Mouse (Mus musculus) hematopoietic stem cell, adult 5-6 weeks (primary cell): ENCODE results near the gene Tktl2. TPM values are rescaled to one million over a fixed set of nuclear protein-coding genes. Genes with fewer than 3 reads are reported as not detected.

ENCODE experiments used
- ATAC-seq, 2 experiments: fragments of 125-278 bp in 1 of 2; replicated peaks in 1 of 2; 2 replicates each; pipeline ENCODE4 v1.8.0; 2016 to 2017; ENCODE audit warnings: inconsistent platforms in 2 of 2, mild to moderate bottlenecking in 2 of 2, moderate number of reproducible peaks in 2 of 2, low read depth in 1 of 2, moderate TSS enrichment in 1 of 2; ENCODE audit not compliant: low FRiP score in 2 of 2, poor library complexity in 2 of 2, severe bottlenecking in 2 of 2, insufficient read depth in 1 of 2, low TSS enrichment in 1 of 2
- total RNA-seq: library from RNA; stranded (forward); fragments of 172-1452, 232-1000 nt; gene quantifications from 2 replicates; pipeline ENCODE4 v1.2.3, GENCODE M21; 2017

The Tktl2 gene
- total RNA-seq = not detected in 2 replicates

- ATAC-seq = no peak
These were observed at the start of gene Tktl2 for GRCm38 (mm10) chr8:66511537-66511936. Tktl2 (plus strand) TSS chr8:66511756.

DNA sequence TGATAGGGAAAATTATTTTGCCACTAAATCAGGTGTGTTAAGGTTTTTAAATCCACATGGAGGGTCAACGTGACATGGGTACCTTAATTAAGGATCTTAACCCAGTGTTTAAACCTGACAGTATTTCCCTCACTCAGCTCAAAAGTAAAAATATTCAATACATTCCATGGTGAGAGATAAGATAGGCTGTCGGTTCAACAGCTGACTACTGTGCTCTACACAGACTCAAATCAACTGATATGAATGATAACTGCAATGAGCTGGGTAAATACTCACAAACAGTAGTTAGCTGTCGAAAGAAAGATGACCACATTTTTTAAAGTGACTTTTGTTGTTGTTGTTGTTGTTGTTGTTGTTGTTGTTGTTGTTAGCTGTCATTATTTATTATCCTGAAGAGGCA is 41.7 kb upstream of the Tktl2 start:
- ATAC-seq = no peak

DNA sequence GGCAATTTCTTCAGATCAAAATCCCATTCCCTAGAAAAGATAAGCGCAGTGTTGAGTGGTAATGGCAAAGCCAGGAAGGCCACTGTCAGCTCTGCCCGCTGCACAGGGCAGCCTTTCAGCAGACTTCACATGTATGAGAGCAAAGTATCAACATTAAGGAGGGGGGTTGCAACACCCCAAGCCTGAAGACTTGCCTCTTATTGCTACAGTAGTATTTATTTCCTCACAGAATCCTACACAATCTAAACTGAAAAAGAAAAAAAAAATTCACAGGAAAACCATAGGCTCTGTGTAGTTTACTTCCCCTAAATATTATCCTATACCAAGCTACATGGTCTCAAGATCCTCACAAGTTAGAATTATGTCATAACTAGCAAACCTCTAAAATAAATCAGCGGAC is 34.7 kb upstream of the Tktl2 start:
- peak in 1 of 2 experiments; percentile 32; a peak in 1 of 4 replicates for ATAC-seq

GRCm38 (mm10) chr8:66486084-66486763 is 25.3 kb upstream of the Tktl2 start, which contains the start of gene Tma16:
Tma16 (minus strand) TSS chr8:66486530.
- peak; percentile 87 to 91 for ATAC-seq

DNA sequence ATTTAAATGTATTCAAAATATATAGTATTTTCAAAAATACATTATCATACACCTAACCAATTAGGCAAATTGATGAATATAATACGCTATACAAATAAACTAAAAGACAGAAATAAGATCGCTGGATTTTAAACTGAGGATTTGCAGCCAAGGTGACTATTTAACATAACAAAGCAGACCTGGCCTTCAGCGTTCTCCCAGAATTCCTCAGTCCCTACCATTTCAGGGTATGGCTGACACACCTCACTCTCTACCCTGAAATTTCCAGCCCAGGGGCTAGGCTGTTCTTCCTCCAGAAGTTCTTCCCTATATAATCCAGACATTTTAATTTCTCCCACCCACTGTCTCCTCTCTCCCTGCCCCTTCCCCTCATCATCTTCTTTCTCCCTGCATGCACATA is 23.0 kb upstream of the Tktl2 start:
- ATAC-seq = no peak

- peak; percentile 82 to 89 for ATAC-seq
These were observed 20.9 kb upstream of the Tktl2 start for GRCm38 (mm10) chr8:66490624-66491023.

- ATAC-seq = no peak
These were observed 17.1 kb upstream of the Tktl2 start for GRCm38 (mm10) chr8:66494496-66494895.

DNA sequence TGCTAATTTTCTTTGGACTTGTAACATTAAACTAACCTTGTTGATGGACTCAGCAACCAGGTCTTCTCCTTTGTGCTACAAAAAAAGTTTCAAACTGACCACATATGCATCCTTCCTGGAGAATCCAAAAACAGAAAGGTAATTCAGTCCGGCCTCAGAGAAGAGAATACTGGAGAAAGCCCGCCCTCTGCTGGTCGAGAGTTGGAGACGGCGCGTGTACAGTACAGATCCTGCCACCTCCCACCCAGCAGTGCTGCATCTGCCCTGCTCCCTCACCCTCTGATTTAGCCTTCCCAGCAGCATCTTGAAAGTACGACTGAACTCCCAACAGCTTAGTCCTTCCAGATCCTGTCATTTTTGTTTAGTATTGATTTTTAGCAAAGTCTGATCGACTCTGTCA is 15.8 kb upstream of the Tktl2 start:
- peak; percentile 83 to 85 for ATAC-seq

DNA sequence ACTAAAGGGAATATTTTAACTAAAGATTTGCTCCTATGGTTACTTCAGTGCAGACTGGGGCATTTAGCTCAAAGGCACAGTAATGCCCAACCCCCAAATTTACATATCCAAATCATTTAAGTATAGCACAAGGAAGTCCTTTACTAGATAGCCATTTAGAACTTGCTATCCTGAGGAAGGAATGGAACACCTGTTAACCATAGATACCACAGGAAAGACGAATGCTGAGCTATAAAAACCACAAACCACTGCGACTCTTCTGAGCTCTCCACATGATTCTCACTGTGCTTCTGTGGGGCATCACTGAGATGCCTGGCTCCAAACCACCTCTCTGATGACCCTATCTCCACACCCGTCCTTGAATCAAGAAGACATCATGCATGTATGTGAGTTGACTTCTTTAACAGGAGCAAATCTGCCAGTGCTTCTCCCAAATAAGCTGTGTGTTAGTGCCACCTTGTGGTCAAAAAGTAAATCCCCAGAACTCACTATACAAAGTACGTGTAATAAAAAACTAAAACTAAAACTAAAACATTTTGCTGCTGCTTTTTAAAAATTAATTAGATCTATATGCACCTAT is 14.5 kb upstream of the Tktl2 start:
- peak; percentile 68 to 76 for ATAC-seq

- no peak for ATAC-seq
These were observed 8.2 kb upstream of the Tktl2 start for GRCm38 (mm10) chr8:66503381-66503780.

- ATAC-seq = no peak
These were observed 7.6 kb downstream of the Tktl2 start for GRCm38 (mm10) chr8:66519149-66519548.

DNA sequence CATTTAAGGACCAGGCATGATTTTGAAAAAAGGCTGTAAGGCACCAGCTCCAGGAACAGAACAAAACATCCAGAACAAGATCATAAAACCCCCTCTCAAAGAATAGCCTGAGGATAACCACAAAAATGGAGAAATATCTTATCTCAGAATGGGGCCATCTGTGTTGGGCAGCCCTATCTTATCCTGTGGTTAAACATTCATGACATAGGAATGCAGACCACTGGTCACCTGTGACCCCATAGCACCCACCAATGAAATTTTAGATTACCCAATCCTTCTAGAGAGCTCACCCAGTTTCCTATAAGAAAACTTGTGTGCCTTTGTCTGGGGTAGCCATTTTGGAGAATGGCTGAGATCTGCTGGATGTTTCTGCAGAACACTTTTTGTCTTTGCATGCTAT is 9.0 kb downstream of the Tktl2 start:
- ATAC-seq = no peak

GRCm38 (mm10) chr8:66550092-66550491 is 38.5 kb downstream of the Tktl2 start:
- ATAC-seq = no peak

Other genes with a start within 250 kb of the Tktl2 start
- gene Tma16, start 25.2 kb upstream of the Tktl2 start, total RNA-seq = 45.2 and 50.4 TPM in 2 replicates
- not detected in 2 replicates for gene Npy5r, start 176.4 kb downstream of the Tktl2 start, total RNA-seq
- gene Npy1r, start 185.4 kb downstream of the Tktl2 start, total RNA-seq = not detected in 2 replicates